Mouse (Mus musculus): ENCODE measurements around the gene Bbx.
A peak's percentile ranks its signal among the peaks of the same experiment; 100 is the strongest.

The Bbx gene

GRCm38 (mm10) chr16:50309411-50310042 lies 122.7 kb downstream of the Bbx start:
- DNase-seq: peak; percentile 77

- no peak for DNase-seq
Measured at GRCm38 (mm10) chr16:50308256-50308655, 123.9 kb downstream of the Bbx start.

- DNase-seq: no peak
Measured at GRCm38 (mm10) chr16:50307231-50307630, 125.0 kb downstream of the Bbx start.

GRCm38 (mm10) chr16:50306727-50307126 lies 125.5 kb downstream of the Bbx start:
- no peak for DNase-seq

GRCm38 (mm10) chr16:50305156-50305555 lies 127.0 kb downstream of the Bbx start:
- DNase-seq: no peak

GRCm38 (mm10) chr16:50302566-50302965 lies 129.6 kb downstream of the Bbx start:
- DNase-seq: no peak

GRCm38 (mm10) chr16:50298743-50299443 lies 133.3 kb downstream of the Bbx start:
- no peak for DNase-seq

- peak; percentile 45 for DNase-seq
Measured at GRCm38 (mm10) chr16:50293502-50294228, 138.5 kb downstream of the Bbx start.

GRCm38 (mm10) chr16:50292834-50293233 lies 139.4 kb downstream of the Bbx start:
- DNase-seq: no peak

GRCm38 (mm10) chr16:50289764-50290163 lies 142.4 kb downstream of the Bbx start:
- DNase-seq: no peak

- DNase-seq: no peak
Measured at GRCm38 (mm10) chr16:50272813-50273212, 159.4 kb downstream of the Bbx start.

GRCm38 (mm10) chr16:50262647-50263046 lies 169.5 kb downstream of the Bbx start:
- no peak for DNase-seq

GRCm38 (mm10) chr16:50262209-50262608 lies 170.0 kb downstream of the Bbx start:
- DNase-seq: no peak

- DNase-seq: peak; percentile 28
Measured at GRCm38 (mm10) chr16:50261741-50262140, 170.4 kb downstream of the Bbx start.

GRCm38 (mm10) chr16:50254522-50255159 lies 177.5 kb downstream of the Bbx start:
- peak; percentile 31 for DNase-seq

GRCm38 (mm10) chr16:50251417-50251975 lies 180.7 kb downstream of the Bbx start:
- DNase-seq: peak; percentile 4

GRCm38 (mm10) chr16:50250469-50250868 lies 181.7 kb downstream of the Bbx start:
- no peak for DNase-seq

- DNase-seq: no peak
Measured at GRCm38 (mm10) chr16:50249036-50249435, 183.2 kb downstream of the Bbx start.

GRCm38 (mm10) chr16:50242444-50242843 lies 189.7 kb downstream of the Bbx start:
- DNase-seq: no peak

GRCm38 (mm10) chr16:50241604-50242003 lies 190.6 kb downstream of the Bbx start:
- DNase-seq: no peak

GRCm38 (mm10) chr16:50235231-50235630 lies 197.0 kb downstream of the Bbx start:
- no peak for DNase-seq

- DNase-seq: no peak
Measured at GRCm38 (mm10) chr16:50230624-50231023, 201.6 kb downstream of the Bbx start.

- DNase-seq: no peak
Measured at GRCm38 (mm10) chr16:50228833-50229232, 203.4 kb downstream of the Bbx start.
